21 mouse cellular contexts compared by ENCODE assay signal in the genomic region with DNA sequence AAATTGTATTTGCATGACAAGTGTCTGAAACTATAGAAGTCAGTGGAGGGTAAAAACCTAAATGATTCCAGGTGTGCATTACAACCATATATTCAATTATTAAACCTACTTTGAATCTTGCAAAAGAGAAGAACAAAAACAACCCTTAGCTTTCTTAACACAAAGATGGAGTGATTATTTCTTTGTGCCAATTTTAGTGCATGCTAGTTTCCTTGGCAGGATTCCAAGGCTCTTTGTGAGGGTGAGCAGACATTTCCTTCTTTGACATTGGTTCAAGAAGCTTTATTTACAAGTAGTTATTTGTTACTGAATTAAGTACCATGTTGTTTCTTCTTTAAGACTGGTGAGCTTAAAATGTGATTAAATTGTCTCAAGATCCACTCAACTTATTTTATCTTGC.
DNase-seq lines count a peak whose midpoint lies in the region; ATAC-seq and TF ChIP-seq lines count a peak whose summit lies in the region.
"Had no signal": no experiment of that assay in that cellular context is flagged by ENCODE, and none has a peak within 500 bp of the region (broad histone marks: within the 10 kb centered on the region; RNA-seq: fewer than 3 reads in every experiment).

No protein-coding gene starts in this region.

- DNase-seq in forebrain, embryonic 14.5 days (ENCODE audit: low spot score), result peak; percentile 76
- peak; percentile 37 for DNase-seq in kidney, postnatal 0 days (ENCODE audit: low spot score)
- DNase-seq in kidney, adult 18-20 months, result no peak
- peak; percentile 47 for DNase-seq in midbrain, postnatal 0 days (ENCODE audit: low spot score)
- DNase-seq in midbrain, embryonic 11.5 days (ENCODE audit: low spot score, missing footprints), result no peak
- DNase-seq in thymus, postnatal 14 days, result no peak
- DNase-seq: adrenal gland, postnatal 36 days; cerebellum, adult 8-10 months; gastrocnemius, postnatal 36 days; lung, adult 18-20 months; right cerebral cortex, postnatal 14 days; spleen, adult 18-20 months; thymus, postnatal 36 days had no signal

- no peak overlapping the region for H3K4me3 ChIP-seq in forebrain, embryonic 14.5 days (ENCODE audit: low read depth, low read length)
- H3K4me3 ChIP-seq in forebrain, embryonic 12.5 days (replicated peaks), result no peak overlapping the region
- H3K4me3 ChIP-seq in kidney, postnatal 0 days (replicated peaks; ENCODE audit: low read depth, low read length), result no peak overlapping the region
- no peak overlapping the region for H3K4me3 ChIP-seq in midbrain, postnatal 0 days (ENCODE audit: low read depth, low read length)
- no peak overlapping the region for H3K4me3 ChIP-seq in midbrain, embryonic 11.5 days (ENCODE audit: low read depth, low read length)
- H3K4me3 ChIP-seq in limb, embryonic 15.5 days, result no peak overlapping the region
- H3K4me3 ChIP-seq: embryonic facial prominence, embryonic 12.5 days; heart, embryonic 15.5 days; midbrain, embryonic 15.5 days; neural tube, embryonic 15.5 days had no signal

- no peaks in the 10 kb centered on the region for H3K4me1 ChIP-seq in forebrain, embryonic 14.5 days (ENCODE audit: control insufficient read depth, insufficient read depth, low read length)
- no peaks in the 10 kb centered on the region for H3K4me1 ChIP-seq in forebrain, embryonic 12.5 days
- no peaks in the 10 kb centered on the region for H3K4me1 ChIP-seq in kidney, postnatal 0 days (replicated peaks; ENCODE audit: insufficient read depth, low read length)
- H3K4me1 ChIP-seq in midbrain, postnatal 0 days (ENCODE audit: insufficient read depth, low read length), result no peaks in the 10 kb centered on the region
- no peaks in the 10 kb centered on the region for H3K4me1 ChIP-seq in midbrain, embryonic 11.5 days (ENCODE audit: control insufficient read depth, insufficient read depth, low read length)
- H3K4me1 ChIP-seq in limb, embryonic 15.5 days, result no peaks in the 10 kb centered on the region
- H3K4me1 ChIP-seq: embryonic facial prominence, embryonic 12.5 days; heart, embryonic 15.5 days; midbrain, embryonic 15.5 days; neural tube, embryonic 15.5 days had no signal

- H3K4me2 ChIP-seq in forebrain, embryonic 14.5 days (ENCODE audit: low read length), result no peak overlapping the region
- no peak overlapping the region for H3K4me2 ChIP-seq in forebrain, embryonic 12.5 days
- H3K4me2 ChIP-seq in kidney, postnatal 0 days (ENCODE audit: low read length), result no peak overlapping the region
- no peak overlapping the region for H3K4me2 ChIP-seq in midbrain, postnatal 0 days (ENCODE audit: low read depth, low read length, poor library complexity, severe bottlenecking)
- H3K4me2 ChIP-seq in midbrain, embryonic 11.5 days, result no peak overlapping the region
- no peak overlapping the region for H3K4me2 ChIP-seq in limb, embryonic 15.5 days
- H3K4me2 ChIP-seq: embryonic facial prominence, embryonic 12.5 days; heart, embryonic 15.5 days; liver, embryonic 11.5 days; midbrain, embryonic 15.5 days; neural tube, embryonic 15.5 days had no signal

- TF ChIP-seq CTCF in kidney, postnatal 0 days (IDR thresholded peaks at IDR 0.05; ENCODE audit: low read depth), result no peak
- TF ChIP-seq CTCF in midbrain, postnatal 0 days (IDR thresholded peaks at IDR 0.05), result no peak

- H3K27me3 ChIP-seq in forebrain, embryonic 14.5 days (replicated peaks; ENCODE audit: control insufficient read depth, insufficient read depth, low read length), result no peaks in the 10 kb centered on the region
- H3K27me3 ChIP-seq in forebrain, embryonic 12.5 days, result no peaks in the 10 kb centered on the region
- no peaks in the 10 kb centered on the region for H3K27me3 ChIP-seq in kidney, postnatal 0 days (ENCODE audit: insufficient read depth, low read length)
- no peaks in the 10 kb centered on the region for H3K27me3 ChIP-seq in midbrain, postnatal 0 days (ENCODE audit: insufficient read depth, low read length)
- no peaks in the 10 kb centered on the region for H3K27me3 ChIP-seq in midbrain, embryonic 11.5 days (ENCODE audit: control insufficient read depth, insufficient read depth, low read length)
- no peaks in the 10 kb centered on the region for H3K27me3 ChIP-seq in limb, embryonic 15.5 days
- H3K27me3 ChIP-seq: embryonic facial prominence, embryonic 12.5 days; heart, embryonic 15.5 days; midbrain, embryonic 15.5 days; neural tube, embryonic 15.5 days had no signal

- H3K9ac ChIP-seq in forebrain, embryonic 14.5 days (ENCODE audit: low read length), result no peak overlapping the region
- H3K9ac ChIP-seq in forebrain, embryonic 12.5 days, result no peak overlapping the region
- H3K9ac ChIP-seq in kidney, postnatal 0 days (ENCODE audit: low read depth, low read length), result no peak overlapping the region
- no peak overlapping the region for H3K9ac ChIP-seq in midbrain, postnatal 0 days (replicated peaks; ENCODE audit: low read length, poor library complexity, severe bottlenecking)
- H3K9ac ChIP-seq in midbrain, embryonic 11.5 days (ENCODE audit: low read length), result no peak overlapping the region
- no peak overlapping the region for H3K9ac ChIP-seq in limb, embryonic 15.5 days
- H3K9ac ChIP-seq: embryonic facial prominence, embryonic 12.5 days; heart, embryonic 15.5 days; midbrain, embryonic 15.5 days; neural tube, embryonic 15.5 days had no signal

- no peaks in the 10 kb centered on the region for H3K9me3 ChIP-seq in forebrain, embryonic 14.5 days (replicated peaks; ENCODE audit: control insufficient read depth, low read length)
- no peaks in the 10 kb centered on the region for H3K9me3 ChIP-seq in forebrain, embryonic 12.5 days
- no peaks in the 10 kb centered on the region for H3K9me3 ChIP-seq in kidney, postnatal 0 days (replicated peaks; ENCODE audit: low read length)
- no peaks in the 10 kb centered on the region for H3K9me3 ChIP-seq in midbrain, postnatal 0 days (ENCODE audit: low read length)
- no peaks in the 10 kb centered on the region for H3K9me3 ChIP-seq in midbrain, embryonic 11.5 days (ENCODE audit: control insufficient read depth, low read length)
- H3K9me3 ChIP-seq in limb, embryonic 15.5 days, result no peaks in the 10 kb centered on the region
- H3K9me3 ChIP-seq: embryonic facial prominence, embryonic 12.5 days; heart, embryonic 15.5 days; midbrain, embryonic 15.5 days; neural tube, embryonic 15.5 days had no signal

- peak; percentile 37; the same call in 1 of the 2 replicates for ATAC-seq in forebrain, embryonic 14.5 days
- ATAC-seq in forebrain, embryonic 12.5 days (ENCODE audit: low FRiP score), result no peak
- no peak for ATAC-seq in kidney, postnatal 0 days (replicated peaks; ENCODE audit: low FRiP score, low read depth)
- no peak for ATAC-seq in midbrain, postnatal 0 days (ENCODE audit: low FRiP score)
- ATAC-seq in midbrain, embryonic 11.5 days (ENCODE audit: low FRiP score), result no peak
- ATAC-seq in limb, embryonic 15.5 days (ENCODE audit: insufficient number of reproducible peaks, low FRiP score, low TSS enrichment, low read depth), result no peak
- ATAC-seq: activated CD4-positive, CD25-positive, alpha-beta regulatory T cell, adult 4 months; midbrain, embryonic 15.5 days had no signal

- no peaks in the 10 kb centered on the region for H3K36me3 ChIP-seq in forebrain, embryonic 14.5 days (ENCODE audit: control insufficient read depth, insufficient read depth, low read length)
- no peaks in the 10 kb centered on the region for H3K36me3 ChIP-seq in forebrain, embryonic 12.5 days (replicated peaks)
- H3K36me3 ChIP-seq in kidney, postnatal 0 days (ENCODE audit: insufficient read depth, low read length), result no peaks in the 10 kb centered on the region
- H3K36me3 ChIP-seq in midbrain, postnatal 0 days (ENCODE audit: insufficient read depth, low read length), result no peaks in the 10 kb centered on the region
- H3K36me3 ChIP-seq in midbrain, embryonic 11.5 days (ENCODE audit: control insufficient read depth, insufficient read depth, low read length), result no peaks in the 10 kb centered on the region
- H3K36me3 ChIP-seq in limb, embryonic 15.5 days, result no peaks in the 10 kb centered on the region
- H3K36me3 ChIP-seq: embryonic facial prominence, embryonic 12.5 days; heart, embryonic 15.5 days; midbrain, embryonic 15.5 days; neural tube, embryonic 15.5 days had no signal

- H3K27ac ChIP-seq in forebrain, embryonic 14.5 days (ENCODE audit: low read depth, low read length), result no peak overlapping the region
- H3K27ac ChIP-seq in forebrain, embryonic 12.5 days, result no peak overlapping the region
- no peak overlapping the region for H3K27ac ChIP-seq in kidney, postnatal 0 days
- no peak overlapping the region for H3K27ac ChIP-seq in midbrain, postnatal 0 days (ENCODE audit: low read depth, low read length)
- H3K27ac ChIP-seq in midbrain, embryonic 11.5 days (ENCODE audit: low read depth, low read length), result no peak overlapping the region
- H3K27ac ChIP-seq in limb, embryonic 15.5 days, result 0 out of 2 replicates have a peak overlapping the region, but pooled peaks have one; percentile 13
- H3K27ac ChIP-seq: embryonic facial prominence, embryonic 12.5 days; heart, embryonic 15.5 days; midbrain, embryonic 15.5 days; neural tube, embryonic 15.5 days had no signal

Comparison
In these comparisons a context has a peak if more than half of its experiments do, and no peak if none do; other contexts are left out.
1. DNase-seq: peak in forebrain, embryonic 14.5 days (single experiment), kidney, postnatal 0 days (single experiment) and midbrain, postnatal 0 days (single experiment); none in kidney, adult 18-20 months (single experiment), midbrain, embryonic 11.5 days (single experiment) and thymus, postnatal 14 days (single experiment).